Mouse (Mus musculus): ENCODE results near the gene Ssxb1. TPM values are rescaled to one million over a fixed set of nuclear protein-coding genes. Genes with fewer than 3 reads are reported as not detected.

Ssxb1 gene
- not detected for polyA plus RNA-seq (2015; fragmentation: Illumina TruSeq; extraction: RNeasy Lipid Tissue Mini Kit (QIAGEN cat#74804); ENCODE audit: insufficient read depth, low read depth, low replicate concordance)

GRCm38 (mm10) chrX:8413005-8413404 lies at the start of gene Ssxb1:
TSS of gene Ssxb1 (plus strand) at chrX:8413305.

GRCm38 (mm10) chrX:8366678-8367077 lies 46.4 kb upstream of the Ssxb1 start, which contains the start of gene Ssxb9:
TSS of gene Ssxb9 (plus strand) at chrX:8366978.

DNA sequence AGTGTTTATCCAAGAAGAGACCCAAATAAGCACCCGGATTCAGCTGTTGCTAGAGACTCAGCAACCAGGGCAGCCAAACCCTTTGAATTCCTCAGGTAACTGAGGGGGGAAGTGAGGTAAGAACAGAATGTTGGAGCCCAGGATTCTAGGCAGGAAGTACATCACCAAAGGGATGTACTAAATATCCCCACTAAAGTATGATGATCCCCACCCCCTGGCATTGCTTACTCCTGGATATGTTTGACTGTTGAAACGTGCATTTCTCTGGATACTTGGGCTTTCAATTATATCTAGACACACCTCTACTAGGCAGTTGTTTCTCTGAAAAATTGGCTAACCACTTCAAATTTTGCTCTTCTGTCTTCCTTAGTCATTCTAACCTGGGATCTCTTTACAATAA lies 48.5 kb downstream of the Ssxb1 start, which contains the start of gene Ssxb2:
Ssxb2 (minus strand) TSS at position 101 of the 400 bp plus-strand sequence.

Other genes starting within 250 kb of the Ssxb1 start
- 3.4 TPM for gene Tbc1d25, start 237.1 kb upstream of the Ssxb1 start, polyA plus RNA-seq (2015; fragmentation: Illumina TruSeq; extraction: RNeasy Lipid Tissue Mini Kit (QIAGEN cat#74804); ENCODE audit: insufficient read depth, low read depth, low replicate concordance)
- gene Ebp, start 219.8 kb upstream of the Ssxb1 start, polyA plus RNA-seq (2015; fragmentation: Illumina TruSeq; extraction: RNeasy Lipid Tissue Mini Kit (QIAGEN cat#74804); ENCODE audit: insufficient read depth, low read depth, low replicate concordance): 15.2 TPM
- 9.5 TPM for gene Porcn, start 206.8 kb upstream of the Ssxb1 start, polyA plus RNA-seq (2015; fragmentation: Illumina TruSeq; extraction: RNeasy Lipid Tissue Mini Kit (QIAGEN cat#74804); ENCODE audit: insufficient read depth, low read depth, low replicate concordance)
- gene Ftsj1, start 160.9 kb upstream of the Ssxb1 start, polyA plus RNA-seq (2015; fragmentation: Illumina TruSeq; extraction: RNeasy Lipid Tissue Mini Kit (QIAGEN cat#74804); ENCODE audit: insufficient read depth, low read depth, low replicate concordance): 6.0 TPM
- 38.9 TPM for gene Slc38a5, start 142.2 kb upstream of the Ssxb1 start, polyA plus RNA-seq (2015; fragmentation: Illumina TruSeq; extraction: RNeasy Lipid Tissue Mini Kit (QIAGEN cat#74804); ENCODE audit: insufficient read depth, low read depth, low replicate concordance)
- not detected for gene Ssxb10, start 85.9 kb upstream of the Ssxb1 start, polyA plus RNA-seq (2015; fragmentation: Illumina TruSeq; extraction: RNeasy Lipid Tissue Mini Kit (QIAGEN cat#74804); ENCODE audit: insufficient read depth, low read depth, low replicate concordance)
- gene Ssxb9, start 46.3 kb upstream of the Ssxb1 start, polyA plus RNA-seq (2015; fragmentation: Illumina TruSeq; extraction: RNeasy Lipid Tissue Mini Kit (QIAGEN cat#74804); ENCODE audit: insufficient read depth, low read depth, low replicate concordance): not detected
- not detected for gene Ssxb2, start 48.4 kb downstream of the Ssxb1 start, polyA plus RNA-seq (2015; fragmentation: Illumina TruSeq; extraction: RNeasy Lipid Tissue Mini Kit (QIAGEN cat#74804); ENCODE audit: insufficient read depth, low read depth, low replicate concordance)
- gene Gm14459, start 111.6 kb downstream of the Ssxb1 start, polyA plus RNA-seq (2015; fragmentation: Illumina TruSeq; extraction: RNeasy Lipid Tissue Mini Kit (QIAGEN cat#74804); ENCODE audit: insufficient read depth, low read depth, low replicate concordance): not detected
- gene Ssxb6, start 134.9 kb downstream of the Ssxb1 start, polyA plus RNA-seq (2015; fragmentation: Illumina TruSeq; extraction: RNeasy Lipid Tissue Mini Kit (QIAGEN cat#74804); ENCODE audit: insufficient read depth, low read depth, low replicate concordance): not detected
- gene Ssxb3, start 178.5 kb downstream of the Ssxb1 start, polyA plus RNA-seq (2015; fragmentation: Illumina TruSeq; extraction: RNeasy Lipid Tissue Mini Kit (QIAGEN cat#74804); ENCODE audit: insufficient read depth, low read depth, low replicate concordance): not detected

Measured in pancreas, adult 10 weeks (tissue).